Mouse (Mus musculus): ENCODE data around the gene Dst. TPM values are rescaled to one million over a fixed set of nuclear protein-coding genes. Genes with fewer than 3 reads are reported as not detected.
A peak's percentile ranks its signal among the peaks of the same experiment; 100 is the strongest.

Dst gene
- polyA plus RNA-seq, 2 experiments: 4.3 to 5.0 TPM

DNA sequence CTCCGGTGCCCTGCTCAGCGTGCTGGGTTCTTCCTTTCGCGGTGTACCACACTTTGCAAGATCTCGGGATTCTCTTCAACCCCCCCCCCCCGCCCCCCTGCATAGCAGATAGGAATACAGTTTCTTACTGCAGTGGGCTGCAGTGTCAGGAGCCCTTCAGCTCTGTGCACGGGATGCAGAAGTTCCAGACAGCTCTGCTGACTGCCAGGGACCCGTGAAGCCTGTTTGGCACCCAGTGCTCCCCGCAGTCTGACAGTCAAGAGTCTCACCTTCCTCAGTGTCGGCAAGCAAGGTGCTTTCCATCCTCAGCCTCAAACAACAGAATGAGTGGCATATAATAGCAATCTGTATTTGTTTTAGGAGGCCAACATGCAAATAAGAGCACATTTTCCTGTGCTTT is 1.8 kb upstream of the Dst start:
- TF ChIP-seq EP300 (IDR thresholded peaks at IDR 0.05; ENCODE audit: low read depth) (no peak), CTCF (IDR thresholded peaks at IDR 0.05; ENCODE audit: low read depth) (no peak)
- ATAC-seq (ENCODE audit: insufficient read depth): no peak
- Histone ChIP-seq H3K4me1 (replicated peaks; ENCODE audit: control insufficient read depth in 2 of 2, insufficient read depth in 2 of 2, low read length in 1 of 2) (peaks cover 0 to 3% of the 10 kb centered on the region in 2 experiments; a peak in 1 of 4 replicates), H3K9me3 (ENCODE audit: control insufficient read depth, low read length) (no peaks in the 10 kb centered on the region), H3K27ac (no peak overlapping the region), H3K4me2 (ENCODE audit: low read depth) (no peak overlapping the region), H3K4me3 (ENCODE audit: insufficient read depth in 1 of 2, low read depth in 2 of 2, low read length in 2 of 2) (no peak overlapping the region), H3K36me3 (replicated peaks; ENCODE audit: control insufficient read depth, insufficient read depth, low read depth) (no peaks in the 10 kb centered on the region), H3K27me3 (ENCODE audit: control insufficient read depth, insufficient read depth, low read length) (peaks cover 45% of the 10 kb centered on the region), H3K9ac (replicated peaks) (no peak overlapping the region)
- WGBS (ENCODE audit: insufficient replicate concordance): 15% methylated on average over 10 of the region's 10 CpGs
- DNase-seq (ENCODE audit: low read depth in 3 of 3, low spot score in 3 of 3): no peak

DNA sequence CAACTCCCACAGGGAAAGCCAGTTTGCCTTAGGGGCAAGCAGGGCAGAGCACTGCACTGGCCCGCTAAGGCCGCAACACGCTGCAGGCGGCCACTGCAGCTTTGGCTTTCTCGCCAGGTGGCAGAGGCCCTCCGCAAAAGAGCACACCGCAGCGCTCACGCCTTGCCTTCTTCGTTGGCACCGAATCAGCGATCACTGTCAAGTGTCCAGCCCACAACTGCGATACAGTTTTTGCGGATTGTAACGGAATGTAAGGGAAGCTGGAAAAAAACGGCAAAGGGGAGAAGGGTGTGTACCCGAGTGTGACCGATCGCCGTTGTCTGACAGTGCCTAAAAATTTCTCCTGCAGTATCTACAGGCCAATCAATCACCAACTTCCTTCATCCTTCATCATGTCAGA is 1.1 kb upstream of the Dst start:
- Histone ChIP-seq H3K9me3 (ENCODE audit: control insufficient read depth, low read length) (no peaks in the 10 kb centered on the region), H3K36me3 (replicated peaks; ENCODE audit: control insufficient read depth, insufficient read depth, low read depth) (no peaks in the 10 kb centered on the region), H3K4me3 (ENCODE audit: insufficient read depth in 1 of 2, low read depth in 2 of 2, low read length in 2 of 2) (peak overlapping the region; percentile 51 to 58), H3K4me1 (replicated peaks; ENCODE audit: control insufficient read depth in 2 of 2, insufficient read depth in 2 of 2, low read length in 1 of 2) (peaks cover 0 to 3% of the 10 kb centered on the region in 2 experiments; a peak in 1 of 4 replicates), H3K27me3 (ENCODE audit: control insufficient read depth, insufficient read depth, low read length) (peaks cover 45% of the 10 kb centered on the region), H3K27ac (no peak overlapping the region), H3K9ac (replicated peaks) (no peak overlapping the region), H3K4me2 (ENCODE audit: low read depth) (peak overlapping the region; percentile 56)
- 2% methylated on average over 20 of the region's 20 CpGs for WGBS (ENCODE audit: insufficient replicate concordance)
- DNase-seq (ENCODE audit: low read depth in 3 of 3, low spot score in 3 of 3) (no peak), ATAC-seq (ENCODE audit: insufficient read depth) (no peak)
- TF ChIP-seq EP300 (IDR thresholded peaks at IDR 0.05; ENCODE audit: low read depth) (no peak), CTCF (IDR thresholded peaks at IDR 0.05; ENCODE audit: low read depth) (peak; percentile 49)

DNA sequence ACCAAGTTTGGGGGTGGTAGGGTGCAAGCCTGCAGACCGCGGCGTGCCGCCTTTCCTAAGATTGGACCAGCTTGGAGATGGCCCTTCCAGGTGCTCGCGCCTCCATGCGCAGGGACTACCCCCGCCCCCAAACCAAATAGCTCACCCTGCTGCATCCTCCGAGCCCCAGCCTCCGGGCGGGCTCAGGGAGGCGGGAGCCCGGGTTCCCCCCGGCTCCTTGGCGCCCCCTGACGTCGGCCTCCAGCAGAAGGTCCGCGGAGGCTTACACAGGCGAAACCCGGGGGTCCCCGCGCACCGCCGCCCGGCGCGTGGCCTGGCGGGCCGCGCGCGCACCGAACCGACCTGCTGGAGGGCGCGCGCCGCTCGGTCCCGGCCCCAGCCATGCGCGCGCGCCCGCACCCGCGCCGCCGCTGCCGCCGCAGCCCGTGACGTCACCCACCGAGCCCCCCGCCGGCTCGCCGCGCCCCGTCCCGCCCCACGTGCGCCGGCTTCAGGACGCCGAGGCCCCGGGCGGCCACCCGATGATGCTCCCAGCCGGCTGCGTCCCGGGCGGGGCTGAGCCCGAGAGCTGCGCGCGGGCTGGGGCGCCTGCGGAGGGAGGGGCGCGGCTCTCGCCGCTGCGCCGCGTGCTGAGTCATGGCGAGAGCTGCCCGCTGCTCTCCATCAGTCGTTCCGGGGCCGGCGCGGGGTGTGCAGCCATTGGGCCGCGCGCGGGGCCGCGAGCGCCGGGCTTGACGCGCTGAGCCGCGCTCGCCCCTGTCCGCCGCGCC is 419 bp upstream of the Dst start, which contains the start of gene Bend6:
Bend6 (minus strand) TSS at position 396 of the 770 bp plus-strand sequence.
- Histone ChIP-seq H3K27ac (no peak within 1 kb of the TSS), H3K4me2 (ENCODE audit: low read depth) (peak within 1 kb of the TSS; percentile 56), H3K4me1 (replicated peaks; ENCODE audit: control insufficient read depth in 2 of 2, insufficient read depth in 2 of 2, low read length in 1 of 2) (peaks cover 0 to 3% of the 10 kb centered on the region in 2 experiments; a peak in 1 of 4 replicates), H3K4me3 (ENCODE audit: insufficient read depth in 1 of 2, low read depth in 2 of 2, low read length in 2 of 2) (peak within 1 kb of the TSS; percentile 51 to 58), H3K36me3 (replicated peaks; ENCODE audit: control insufficient read depth, insufficient read depth, low read depth) (no peaks in the 10 kb centered on the region), H3K9ac (replicated peaks) (peak within 1 kb of the TSS; percentile 18; the same call in 1 of the 2 replicates), H3K27me3 (ENCODE audit: control insufficient read depth, insufficient read depth, low read length) (peaks cover 45% of the 10 kb centered on the region), H3K9me3 (ENCODE audit: control insufficient read depth, low read length) (no peaks in the 10 kb centered on the region)
- 2% methylated on average over 84 of the region's 110 CpGs for WGBS (ENCODE audit: insufficient replicate concordance)
- peak in 2 of 3 experiments; percentile 7 to 28 for DNase-seq (ENCODE audit: low read depth in 3 of 3, low spot score in 3 of 3)
- TF ChIP-seq CTCF (IDR thresholded peaks at IDR 0.05; ENCODE audit: low read depth) (0 out of 2 replicates have a peak, but pooled peaks have one; percentile 17), EP300 (IDR thresholded peaks at IDR 0.05; ENCODE audit: low read depth) (no peak)
- ATAC-seq (ENCODE audit: insufficient read depth): peak; percentile 74

DNA sequence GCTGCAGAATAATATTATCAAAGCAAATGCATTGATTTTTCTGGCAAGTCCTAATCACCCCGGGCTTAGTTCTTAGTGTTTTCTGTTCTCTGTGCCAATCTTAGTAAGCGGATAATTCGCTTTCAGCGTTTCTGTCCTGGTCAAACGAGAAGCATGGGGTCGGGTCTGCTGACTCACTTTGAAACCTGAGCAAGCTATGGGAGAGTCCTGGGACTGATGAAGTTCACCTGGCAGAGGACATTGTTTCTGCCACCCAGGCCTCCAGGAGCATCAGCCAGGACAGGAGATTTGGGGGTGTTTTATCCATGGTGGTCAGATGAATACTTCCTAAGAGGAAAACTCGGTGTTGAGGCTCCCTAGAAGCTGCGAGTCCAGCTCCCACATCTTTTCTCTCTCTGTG is 3.6 kb downstream of the Dst start:
- DNase-seq (ENCODE audit: low read depth in 3 of 3, low spot score in 3 of 3): no peak
- no peak overlapping the region for H3K27ac ChIP-seq
- TF ChIP-seq CTCF (IDR thresholded peaks at IDR 0.05; ENCODE audit: low read depth): no peak
- no peak for ATAC-seq (ENCODE audit: insufficient read depth)
- H3K9me3 ChIP-seq (ENCODE audit: control insufficient read depth, low read length): no peaks in the 10 kb centered on the region
- H3K36me3 ChIP-seq (replicated peaks; ENCODE audit: control insufficient read depth, insufficient read depth, low read depth): no peaks in the 10 kb centered on the region
- no peak overlapping the region for H3K4me3 ChIP-seq (ENCODE audit: insufficient read depth in 1 of 2, low read depth in 2 of 2, low read length in 2 of 2)
- peaks cover 0 to 3% of the 10 kb centered on the region in 2 experiments; a peak in 1 of 4 replicates for H3K4me1 ChIP-seq (replicated peaks; ENCODE audit: control insufficient read depth in 2 of 2, insufficient read depth in 2 of 2, low read length in 1 of 2)
- 54% methylated on average over 8 of the region's 8 CpGs for WGBS (ENCODE audit: insufficient replicate concordance)
- peaks cover 35% of the 10 kb centered on the region for H3K27me3 ChIP-seq (ENCODE audit: control insufficient read depth, insufficient read depth, low read length)
- no peak overlapping the region for H3K4me2 ChIP-seq (ENCODE audit: low read depth)
- no peak overlapping the region for H3K9ac ChIP-seq (replicated peaks)

DNA sequence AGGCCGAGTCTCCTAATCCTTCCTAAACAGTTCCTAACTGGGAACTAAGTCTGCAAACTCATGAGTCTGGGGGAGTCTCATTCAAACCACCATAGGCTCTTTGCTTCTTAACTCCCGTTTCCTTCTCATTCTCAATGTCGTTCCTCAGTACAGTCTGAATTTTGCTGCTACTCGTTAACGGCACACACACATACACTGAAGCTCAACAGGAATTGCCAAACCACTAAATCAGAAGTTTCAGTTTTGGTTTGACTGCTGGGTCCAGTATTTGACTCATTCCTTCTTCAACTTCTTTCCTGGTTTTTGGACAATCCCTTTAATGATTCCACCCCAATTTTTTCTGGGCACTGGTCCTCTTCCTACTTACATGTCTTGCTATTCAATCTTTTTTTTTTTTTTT is 8.5 kb downstream of the Dst start:
- Histone ChIP-seq H3K36me3 (replicated peaks; ENCODE audit: control insufficient read depth, insufficient read depth, low read depth) (no peaks in the 10 kb centered on the region), H3K4me1 (replicated peaks; ENCODE audit: control insufficient read depth in 2 of 2, insufficient read depth in 2 of 2, low read length in 1 of 2) (no peaks in the 10 kb centered on the region), H3K27me3 (ENCODE audit: control insufficient read depth, insufficient read depth, low read length) (no peaks in the 10 kb centered on the region), H3K4me2 (ENCODE audit: low read depth) (no peak overlapping the region), H3K9me3 (ENCODE audit: control insufficient read depth, low read length) (no peaks in the 10 kb centered on the region), H3K4me3 (ENCODE audit: insufficient read depth in 1 of 2, low read depth in 2 of 2, low read length in 2 of 2) (no peak overlapping the region), H3K27ac (no peak overlapping the region), H3K9ac (replicated peaks) (no peak overlapping the region)
- 72% methylated on average over 5 of the region's 5 CpGs for WGBS (ENCODE audit: insufficient replicate concordance)
- DNase-seq (ENCODE audit: low read depth in 3 of 3, low spot score in 3 of 3) (no peak), ATAC-seq (ENCODE audit: insufficient read depth) (no peak)
- TF ChIP-seq CTCF (IDR thresholded peaks at IDR 0.05; ENCODE audit: low read depth) (no peak), EP300 (IDR thresholded peaks at IDR 0.05; ENCODE audit: low read depth) (no peak)

All from liver, embryonic 14.5 days (tissue).